Mouse (Mus musculus) 3134 (cell line): ENCODE results near the gene Elmo2.

Source experiments
- DNase-seq: peaks from one replicate; pipeline ENCODE4 v3.0.0-alpha.2; 2011; ENCODE audit warnings: low spot score; ENCODE audit not compliant: insufficient read length; ENCODE audit errors: extremely low read depth

Gene Elmo2

GRCm38 (mm10) chr2:165323928-165324327 lies 2.4 kb downstream of the Elmo2 start:
- no peak for DNase-seq

GRCm38 (mm10) chr2:165323484-165323883 lies 2.8 kb downstream of the Elmo2 start:
- DNase-seq: no peak

- DNase-seq: no peak
These were observed 4.1 kb downstream of the Elmo2 start for GRCm38 (mm10) chr2:165321981-165322735.

- DNase-seq: no peak
These were observed 4.8 kb downstream of the Elmo2 start for GRCm38 (mm10) chr2:165321381-165321888.

GRCm38 (mm10) chr2:165320531-165321150 lies 5.6 kb downstream of the Elmo2 start:
- DNase-seq: no peak

- no peak for DNase-seq
These were observed 6.8 kb downstream of the Elmo2 start for GRCm38 (mm10) chr2:165319503-165319902.

GRCm38 (mm10) chr2:165318941-165319340 lies 7.3 kb downstream of the Elmo2 start:
- DNase-seq: no peak

GRCm38 (mm10) chr2:165317621-165318263 lies 8.5 kb downstream of the Elmo2 start:
- DNase-seq: no peak

GRCm38 (mm10) chr2:165316837-165317473 lies 9.3 kb downstream of the Elmo2 start:
- no peak for DNase-seq

- DNase-seq: no peak
These were observed 10.1 kb downstream of the Elmo2 start for GRCm38 (mm10) chr2:165316204-165316603.

GRCm38 (mm10) chr2:165314197-165314596 lies 12.1 kb downstream of the Elmo2 start:
- DNase-seq: no peak

- no peak for DNase-seq
These were observed 13.9 kb downstream of the Elmo2 start for GRCm38 (mm10) chr2:165312381-165312780.

- no peak for DNase-seq
These were observed 14.7 kb downstream of the Elmo2 start for GRCm38 (mm10) chr2:165311577-165311976.

GRCm38 (mm10) chr2:165310818-165311425 lies 15.4 kb downstream of the Elmo2 start:
- DNase-seq: no peak

- no peak for DNase-seq
These were observed 18.5 kb downstream of the Elmo2 start for GRCm38 (mm10) chr2:165307801-165308200.

- DNase-seq: no peak
These were observed 20.8 kb downstream of the Elmo2 start for GRCm38 (mm10) chr2:165305438-165305837.

- DNase-seq: no peak
These were observed 21.5 kb downstream of the Elmo2 start for GRCm38 (mm10) chr2:165304819-165305218.

GRCm38 (mm10) chr2:165303354-165304012 lies 22.8 kb downstream of the Elmo2 start:
- DNase-seq: no peak

- no peak for DNase-seq
These were observed 24.9 kb downstream of the Elmo2 start for GRCm38 (mm10) chr2:165301409-165301808.

- DNase-seq: no peak
These were observed 25.4 kb downstream of the Elmo2 start for GRCm38 (mm10) chr2:165300885-165301284.
